Mouse (Mus musculus) CD8-positive naive resting alpha-beta T cell, adult 2 months (primary cell): Measurements from ENCODE around the gene Sdr39u1.

Source experiments
- DNase-seq, 2 experiments: peaks; one replicate each; pipeline ENCODE4 v3.0.0; 2022; ENCODE audit warnings: low read depth in 2 of 2, low spot score in 2 of 2

Sdr39u1 gene

GRCm38 (mm10) chr14:55899701-55900413 lies at the start of gene Sdr39u1:
TSS of gene Sdr39u1 (minus strand) at chr14:55900293.
- DNase-seq: peak; percentile 80 to 86

GRCm38 (mm10) chr14:55946269-55946969 lies 46.3 kb upstream of the Sdr39u1 start:
- DNase-seq: no peak

- DNase-seq: no peak
These were observed 44.5 kb upstream of the Sdr39u1 start, which contains the start of gene Cma1 for GRCm38 (mm10) chr14:55944575-55944974. TSS of gene Cma1 (minus strand) at chr14:55944675.

GRCm38 (mm10) chr14:55943601-55944000 lies 43.5 kb upstream of the Sdr39u1 start:
- DNase-seq: no peak

GRCm38 (mm10) chr14:55940070-55940800 lies 40.1 kb upstream of the Sdr39u1 start:
- no peak for DNase-seq

- DNase-seq: no peak
These were observed 33.5 kb upstream of the Sdr39u1 start for GRCm38 (mm10) chr14:55933586-55933985.

DNA sequence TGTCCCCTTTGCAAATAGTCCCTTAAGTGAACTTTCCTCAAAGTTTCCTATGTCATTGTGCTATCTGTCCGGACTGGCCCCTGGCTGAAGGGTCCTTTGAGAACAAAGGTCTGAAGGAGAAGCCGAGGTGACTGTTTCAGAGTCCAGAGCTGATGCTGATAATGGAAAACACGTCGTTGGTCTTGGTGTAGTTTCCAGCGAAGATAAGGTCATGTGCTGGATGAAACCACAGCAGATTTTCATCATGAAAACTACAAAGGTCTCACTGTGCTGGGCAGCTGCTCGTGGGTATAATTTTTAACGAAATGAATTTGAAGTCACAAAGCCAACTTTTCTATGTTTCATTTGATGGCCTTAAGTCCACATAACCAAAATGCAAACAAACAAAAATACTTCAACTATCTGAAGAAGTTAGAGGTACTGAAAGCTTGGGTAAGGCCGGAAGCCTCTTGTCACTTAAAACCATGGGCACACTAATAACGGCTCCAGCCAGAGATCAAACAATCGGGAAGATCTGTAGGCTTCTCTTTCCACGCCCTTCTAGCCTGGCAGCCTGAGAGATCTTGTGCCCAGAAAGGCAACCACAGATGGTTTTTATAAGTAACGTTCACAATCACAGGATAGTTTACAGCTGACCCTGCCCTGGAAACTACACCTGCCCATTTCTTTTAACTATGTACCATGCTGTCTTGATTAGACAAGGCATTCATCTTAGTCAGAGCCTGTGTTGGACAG lies 29.3 kb upstream of the Sdr39u1 start:
- DNase-seq: no peak

DNA sequence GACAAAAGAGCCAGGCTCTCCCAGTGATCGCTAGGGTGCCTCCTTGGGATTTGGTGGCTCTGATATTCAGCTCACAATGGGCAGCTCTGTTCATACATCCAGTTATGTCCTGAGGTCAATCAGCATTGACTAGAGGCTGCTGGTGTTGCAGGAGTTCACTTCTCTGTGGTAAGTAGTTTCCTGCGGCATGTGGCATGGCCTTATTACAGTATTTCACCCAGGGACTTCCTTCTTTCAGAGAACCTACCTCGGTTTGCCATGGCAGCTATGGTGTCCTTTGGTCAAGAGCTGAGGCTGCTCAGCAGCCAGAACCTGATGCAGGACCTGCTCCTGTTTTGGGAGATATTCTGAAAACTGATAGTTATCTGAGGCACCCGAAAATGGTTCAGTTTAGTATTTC lies 26.8 kb upstream of the Sdr39u1 start:
- no peak for DNase-seq

DNA sequence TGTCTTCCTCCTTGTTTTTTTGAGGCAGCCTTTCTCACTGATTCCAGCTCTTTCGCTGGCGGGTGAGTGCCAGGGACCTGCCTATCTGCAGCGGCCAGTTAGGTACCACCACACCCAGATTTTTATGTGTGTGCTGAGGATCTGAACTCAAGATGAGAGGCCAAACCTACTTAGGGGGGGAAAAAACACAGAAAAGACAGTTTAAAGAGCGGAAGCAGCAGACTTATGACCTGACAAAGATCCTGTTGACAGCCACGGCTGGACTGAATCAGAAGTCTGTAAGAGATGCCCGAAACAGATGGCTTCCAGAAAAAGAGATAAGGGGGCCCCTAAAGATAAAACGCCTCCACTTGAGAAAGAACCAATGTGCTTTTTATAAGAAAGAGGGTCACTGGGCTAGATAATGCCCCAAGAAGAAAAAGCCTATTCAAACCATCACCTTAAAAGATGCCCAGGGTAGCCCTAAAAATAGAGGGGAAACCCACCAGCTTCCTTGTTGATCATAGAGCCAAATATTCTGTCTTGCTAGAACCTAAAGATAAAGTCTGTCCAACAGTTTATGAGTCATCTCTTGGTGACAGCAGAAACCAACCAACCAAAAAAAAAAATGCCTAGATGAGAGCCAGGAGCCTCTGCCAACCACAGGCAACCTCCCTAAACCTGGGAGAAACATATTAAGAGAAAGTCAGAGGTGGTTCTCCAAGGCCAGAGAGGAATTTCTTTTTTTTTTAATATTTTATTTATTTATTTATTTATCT lies 22.6 kb upstream of the Sdr39u1 start:
- DNase-seq: no peak

DNA sequence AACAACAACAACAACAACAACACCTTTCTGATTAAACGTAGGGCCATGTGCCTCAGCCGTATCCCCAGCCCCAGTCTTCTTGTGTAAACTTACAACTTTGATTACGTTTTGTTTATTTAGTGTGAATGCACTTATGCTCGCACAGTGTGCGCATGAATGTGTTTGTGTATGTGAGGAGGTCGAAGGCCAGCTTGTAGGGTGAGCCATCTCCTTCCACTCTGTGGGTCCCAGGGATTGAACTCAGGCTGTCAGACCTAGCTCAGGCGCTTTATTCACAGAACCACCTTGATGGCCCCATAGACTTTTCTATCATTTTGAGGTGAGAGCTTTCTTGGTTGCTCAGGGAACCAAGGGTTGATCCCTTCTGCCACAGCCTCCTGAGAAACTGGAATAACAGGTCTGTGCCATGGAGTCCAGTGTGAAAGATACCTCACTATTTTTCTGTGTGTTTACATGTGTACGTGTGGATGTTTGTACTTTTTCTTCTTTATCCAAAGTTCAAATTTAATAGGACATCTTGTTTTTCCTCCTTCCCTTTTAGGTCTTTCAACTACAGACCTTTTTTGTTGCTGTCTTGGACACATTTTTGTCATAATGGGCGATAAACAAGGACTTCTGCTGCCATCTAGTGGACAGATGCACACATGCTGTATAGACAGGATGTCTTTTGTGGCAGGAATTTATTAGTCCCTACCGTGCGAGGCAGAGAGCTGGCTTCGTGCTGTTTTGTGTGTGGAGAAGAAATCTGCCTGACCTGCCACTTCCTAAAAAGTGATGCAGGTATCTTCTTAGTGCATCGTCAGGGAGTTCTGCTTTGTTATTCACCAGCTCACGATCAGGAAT lies 18.4 kb upstream of the Sdr39u1 start:
- DNase-seq: peak; percentile 70 to 78

DNA sequence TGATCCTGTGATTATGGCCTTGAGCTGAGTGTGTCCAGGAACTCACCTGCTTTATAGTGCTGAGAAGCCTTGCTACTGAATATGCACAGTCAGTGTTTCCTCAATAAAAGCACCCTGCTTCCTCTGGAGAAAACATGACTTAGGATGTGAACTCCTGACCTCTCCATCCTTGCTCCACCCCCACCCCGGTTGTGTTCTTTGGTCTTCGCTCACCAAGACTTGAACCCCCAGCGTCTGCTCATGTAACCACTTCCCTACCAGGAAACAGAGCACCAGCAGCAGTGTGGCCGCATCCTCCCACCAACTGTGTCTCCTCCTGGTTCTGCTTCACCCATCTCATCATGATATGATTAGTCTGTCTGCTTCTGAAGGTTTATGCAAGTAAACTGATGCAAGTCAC lies 13.3 kb upstream of the Sdr39u1 start:
- peak in 1 of 2 experiments; percentile 17 for DNase-seq

DNA sequence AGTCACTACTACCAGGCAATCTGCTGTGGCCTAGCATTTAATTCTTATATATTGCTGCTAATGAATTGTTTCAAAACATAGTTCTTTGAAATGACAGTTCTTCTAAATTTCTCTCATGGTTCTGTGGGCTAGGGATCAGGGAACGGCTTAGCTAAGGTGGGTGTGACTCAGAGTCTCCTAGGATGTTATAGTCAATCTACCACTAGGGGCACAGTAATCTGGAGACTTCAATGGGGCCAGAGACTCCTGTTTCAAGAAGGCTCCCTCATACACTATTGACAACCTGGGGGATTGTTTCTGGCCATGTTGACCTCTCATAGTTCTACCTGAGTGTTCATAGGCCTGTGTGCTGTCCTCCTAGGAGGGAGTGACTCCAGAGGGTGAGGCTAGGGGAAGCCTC lies 5.4 kb upstream of the Sdr39u1 start:
- no peak for DNase-seq

DNA sequence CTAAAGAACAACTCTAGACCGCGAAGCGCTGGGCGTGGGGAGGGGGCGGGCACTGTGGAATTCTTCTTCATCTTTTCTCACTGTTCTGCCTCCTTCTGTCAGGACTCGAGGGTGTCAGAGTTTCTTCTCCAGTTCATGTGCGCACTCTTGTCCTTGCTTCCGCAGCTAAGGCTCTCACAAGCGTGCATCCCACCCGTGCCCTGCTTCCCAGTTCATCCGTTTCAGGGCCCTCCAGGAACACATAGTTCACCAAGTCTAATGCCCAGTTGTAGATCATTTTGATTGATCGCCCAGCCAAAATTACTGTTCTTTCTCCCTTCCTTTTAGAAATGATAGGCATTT lies 292 bp upstream of the Sdr39u1 start:
- DNase-seq: no peak

- no peak for DNase-seq
These were observed 1.1 kb downstream of the Sdr39u1 start for GRCm38 (mm10) chr14:55898947-55899346.

DNA sequence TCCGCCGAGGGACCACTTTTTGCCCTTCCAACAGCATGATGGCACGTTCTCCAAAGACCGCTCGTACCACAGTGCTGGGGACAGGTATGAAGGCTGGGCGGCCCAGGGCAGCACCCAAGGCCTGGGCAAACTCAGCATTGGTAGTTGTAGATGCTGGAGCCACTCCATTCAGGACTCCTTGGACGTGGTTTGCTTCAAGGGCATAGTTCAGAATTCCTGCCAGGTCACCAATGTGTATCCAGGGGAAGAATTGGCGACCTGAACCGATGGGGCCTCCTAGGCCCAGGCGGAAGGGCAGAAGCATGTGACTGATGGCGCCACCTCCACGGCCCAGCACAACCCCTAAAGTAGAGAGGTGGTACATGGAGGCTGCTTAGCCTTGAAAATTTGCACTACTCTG lies 2.4 kb downstream of the Sdr39u1 start:
- no peak for DNase-seq

- no peak for DNase-seq
These were observed 13.3 kb downstream of the Sdr39u1 start for GRCm38 (mm10) chr14:55886571-55887382.

DNA sequence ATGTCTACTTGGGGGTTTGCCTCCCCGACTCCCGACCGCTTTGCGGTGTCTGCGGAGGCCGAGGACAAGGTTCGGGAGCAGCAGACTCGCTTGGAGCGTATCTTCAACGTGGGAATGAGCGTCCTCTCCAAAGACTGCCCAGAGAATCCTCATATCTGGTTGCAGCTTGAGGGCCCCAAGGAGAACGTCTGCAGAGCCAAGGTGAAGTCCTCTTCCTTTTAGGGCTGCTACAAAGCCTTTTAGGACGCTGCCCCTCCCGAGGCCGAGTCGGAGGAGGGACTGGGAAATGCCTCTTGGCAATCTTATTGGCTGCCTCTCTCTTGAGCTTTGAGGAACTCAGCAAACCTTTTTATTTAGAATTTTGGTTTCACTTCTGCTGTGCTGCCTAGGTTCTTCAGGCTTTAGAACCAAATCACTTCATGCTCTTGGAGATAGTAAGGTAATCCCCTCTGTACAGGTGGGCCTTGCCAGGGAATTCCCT lies 14.3 kb downstream of the Sdr39u1 start:
- DNase-seq: peak in 1 of 2 experiments; percentile 27

DNA sequence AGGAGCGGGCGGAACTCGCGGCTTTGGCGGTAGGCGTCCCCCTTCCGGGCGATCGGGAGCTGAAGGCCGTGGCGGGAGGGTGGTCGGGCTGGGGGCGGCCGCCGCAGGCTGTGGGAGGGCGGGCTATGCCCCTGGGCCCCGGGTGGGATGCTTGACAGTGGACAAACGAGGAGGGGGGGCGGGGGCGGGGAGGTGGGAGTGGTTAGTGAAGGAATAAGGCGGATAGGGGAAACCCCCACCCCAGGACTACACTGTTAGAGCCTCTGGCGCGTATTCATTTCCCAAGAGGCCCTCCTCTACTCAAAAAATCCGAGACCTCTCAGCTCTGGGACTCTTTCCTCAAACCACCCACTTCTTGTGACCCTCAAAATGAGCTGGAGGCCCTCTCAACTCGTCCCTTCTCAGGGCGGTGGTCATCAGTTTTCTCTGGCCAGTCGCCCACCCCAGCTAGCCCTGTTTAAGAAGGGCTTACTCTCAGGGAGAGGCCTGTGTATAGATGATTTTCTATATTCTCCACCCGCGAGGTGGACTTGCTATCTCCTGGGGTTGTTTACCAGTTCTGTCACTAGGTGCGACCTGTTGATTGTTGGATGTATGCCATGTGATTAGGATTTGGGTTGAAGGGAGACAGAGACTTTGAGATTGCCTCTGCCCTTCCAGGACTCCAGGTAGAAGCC lies 14.8 kb downstream of the Sdr39u1 start:
- DNase-seq: peak in 1 of 2 experiments; percentile 11
